ENCODE assay signal across 8 mouse cellular contexts in the genomic region with DNA sequence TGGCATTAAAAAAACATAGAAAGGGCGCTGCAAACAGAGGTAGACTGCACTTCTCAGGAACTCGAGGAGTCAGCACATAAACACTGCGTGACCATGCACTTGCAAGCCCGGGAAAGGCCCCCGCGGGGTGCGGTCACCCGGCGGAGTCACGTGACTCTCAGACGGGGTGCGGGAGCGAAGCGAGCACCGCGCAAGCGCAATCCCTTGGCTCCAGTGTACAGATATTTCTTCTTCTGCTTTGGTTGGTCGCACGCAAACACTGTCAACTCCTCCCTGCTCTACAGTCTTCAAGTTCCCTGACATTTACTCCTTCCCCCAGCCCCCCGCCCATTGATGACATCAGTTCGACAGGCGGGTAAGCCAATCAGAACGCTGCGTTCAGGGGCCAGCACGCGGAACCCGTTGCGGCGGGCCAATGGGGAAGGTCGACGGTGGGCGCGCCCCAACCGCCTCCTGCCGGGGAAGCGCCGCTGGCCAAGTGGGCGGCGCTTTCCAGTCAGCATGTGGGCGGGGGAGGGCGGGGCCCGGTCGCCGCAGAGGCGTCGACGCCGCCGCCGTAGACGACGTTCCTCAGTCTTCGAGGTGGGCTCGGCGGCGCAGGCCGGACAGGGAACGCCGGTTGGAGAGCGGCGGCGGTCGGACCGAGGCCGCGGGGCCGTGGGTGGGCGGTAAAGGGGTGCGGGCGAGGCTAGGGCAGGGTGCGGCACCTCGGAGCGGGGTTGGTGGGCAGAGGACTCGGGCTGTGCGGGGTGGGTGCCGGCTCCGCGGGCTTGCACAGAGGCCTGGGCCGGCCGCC. TPM values are rescaled to one million over a fixed set of nuclear protein-coding genes. Genes with fewer than 3 reads are reported as not detected.
DNase-seq lines count a peak whose midpoint lies in the region; ATAC-seq and TF ChIP-seq lines count a peak whose summit lies in the region.

1810013L24Rik (plus strand) TSS at position 537 of the 796 bp plus-strand sequence.

- no peaks in the 10 kb centered on the region for H3K27me3 ChIP-seq in hindbrain, embryonic 10.5 days (ENCODE audit: insufficient read depth, poor library complexity, severe bottlenecking)
- H3K27me3 ChIP-seq in lung, postnatal 0 days (replicated peaks; ENCODE audit: insufficient read depth, low read length): no peaks in the 10 kb centered on the region

- H3K4me2 ChIP-seq in lung, postnatal 0 days (replicated peaks; ENCODE audit: low read depth, low read length): peak within 1 kb of the TSS; percentile 87

- H3K27ac ChIP-seq in hindbrain, embryonic 10.5 days: peak within 1 kb of the TSS; percentile 97
- H3K27ac ChIP-seq in lung, postnatal 0 days (ENCODE audit: low read length): peak within 1 kb of the TSS; percentile 99

- H3K9me3 ChIP-seq in hindbrain, embryonic 10.5 days: no peaks in the 10 kb centered on the region
- H3K9me3 ChIP-seq in lung, postnatal 0 days (ENCODE audit: low read length): no peaks in the 10 kb centered on the region

- H3K36me3 ChIP-seq in hindbrain, embryonic 10.5 days: peaks cover 35% of the 10 kb centered on the region
- H3K36me3 ChIP-seq in lung, postnatal 0 days (ENCODE audit: insufficient read depth, low read length): no peaks in the 10 kb centered on the region; the same call in 1 of the 2 replicates

- H3K9ac ChIP-seq in lung, postnatal 0 days (replicated peaks; ENCODE audit: low read depth): peak within 1 kb of the TSS; percentile 96

- DNase-seq in MN1 (ENCODE audit: low spot score): peak; percentile 98
- DNase-seq in cerebellum, adult 9-10 months: peak; percentile 99
- peak; percentile 98 for DNase-seq in hindbrain, embryonic 10.5 days (ENCODE audit: low spot score)
- peak; percentile 99 for DNase-seq in layer of hippocampus, adult 9-11 months
- DNase-seq in lung, postnatal 0 days (ENCODE audit: low spot score): peak; percentile 100
- peak; percentile 90 for DNase-seq in ovary, postnatal 14 days (ENCODE audit: low spot score)
- peak; percentile 98 for DNase-seq in thymus, postnatal 14 days

- peak; percentile 88 for ATAC-seq in frontal cortex, adult (ENCODE audit: low TSS enrichment)
- peak; percentile 93 for ATAC-seq in lung, postnatal 0 days

- H3K4me1 ChIP-seq in hindbrain, embryonic 10.5 days (replicated peaks): peaks cover 32% of the 10 kb centered on the region
- H3K4me1 ChIP-seq in lung, postnatal 0 days (ENCODE audit: insufficient read depth, low read depth, low read length): peaks cover 15% of the 10 kb centered on the region; the same call in 1 of the 2 replicates

- under 1% methylated on average over 80 of the region's 80 CpGs for WGBS in hindbrain, embryonic 10.5 days
- WGBS in lung, postnatal 0 days: under 1% methylated on average over 74 of the region's 80 CpGs

- TF ChIP-seq CTCF in lung, postnatal 0 days (IDR thresholded peaks at IDR 0.05): peak; percentile 36

- TF ChIP-seq EP300 in lung, postnatal 0 days (IDR thresholded peaks at IDR 0.05): peak; percentile 71

- H3K4me3 ChIP-seq in hindbrain, embryonic 10.5 days: peak within 1 kb of the TSS; percentile 100
- peak within 1 kb of the TSS; percentile 100 for H3K4me3 ChIP-seq in lung, postnatal 0 days (ENCODE audit: low read depth, low read length)

RNA-seq across cellular contexts. Expression of gene 1810013L24Rik, which starts in this region (rescaled TPM):
- polyA plus RNA-seq in hindbrain, embryonic 10.5 days (2016; fragmentation: Nextera tagmentation; extraction: Ambion mirVana): 19.5 TPM in 2 replicates
- polyA plus RNA-seq in lung, postnatal 0 days (2015; fragmentation: Nextera tagmentation; extraction: Ambion mirVana): 19.7 and 20.3 TPM in 2 replicates

Comparison
In these comparisons a context has a peak if more than half of its experiments do, and no peak if none do; other contexts are left out.
1. Peak in every context shown above with its lines: DNase-seq, ATAC-seq, H3K4me3 ChIP-seq and H3K27ac ChIP-seq.